Mouse (Mus musculus) adrenal gland, adult (tissue): ENCODE measurements at regions not wholly inside any gene's neighbourhood (a gene's known extent, or its start where the extent isn't known, plus 50 kb on each side); places are given as distances from the start of the nearest gene placed in this dataset.

Experiments
- DNase-seq, 2 experiments: peaks; one replicate each; pipeline ENCODE4 v3.0.0; 2022 to 2023; ENCODE audit warnings: low spot score in 1 of 2; ENCODE audit not compliant: inconsistent age in 2 of 2

- no peak for DNase-seq
These were observed 380.7 kb upstream of the Dsel start for GRCm38 (mm10) chr1:112245437-112245836.

- peak in 1 of 2 experiments; percentile 3 for DNase-seq
These were observed 360.8 kb upstream of the Dsel start for GRCm38 (mm10) chr1:112225531-112225930.

- no peak for DNase-seq
These were observed 327.9 kb upstream of the Dsel start for GRCm38 (mm10) chr1:112192604-112193003.

- no peak for DNase-seq
These were observed 315.7 kb upstream of the Dsel start for GRCm38 (mm10) chr1:112180446-112180845.
